Mouse (Mus musculus): ENCODE measurements at regions not wholly inside any gene's neighbourhood (a gene's known extent, or its start where the extent isn't known, plus 50 kb on each side); places are given as distances from the start of the nearest gene placed in this dataset.

GRCm38 (mm10) chr9:120737956-120738355, 166.7 kb downstream of the Rpl14 start:
- TF ChIP-seq CTCF (IDR thresholded peaks at IDR 0.05; ENCODE audit: low read depth) (no peak), EP300 (IDR thresholded peaks at IDR 0.05; ENCODE audit: low read depth) (no peak)

Measured in liver, postnatal 0 days (tissue).